Mouse (Mus musculus) embryonic facial prominence, embryonic 11.5 days (tissue): Measurements from ENCODE around the gene Ccdc28b. TPM values are rescaled to one million over a fixed set of nuclear protein-coding genes. Genes with fewer than 3 reads are reported as not detected.

Experiments used
- ATAC-seq: fragments of 200-750 bp; cut with Nextera tagmentation; replicated peaks from 2 replicates; pipeline ENCODE4 v1.8.0; 2017; ENCODE audit warnings: low read depth; ENCODE audit not compliant: insufficient number of reproducible peaks, low FRiP score, low TSS enrichment
- DNase-seq: peaks from one replicate; pipeline ENCODE4 v3.0.0-alpha.2; 2015; ENCODE audit warnings: low spot score
- H3K27ac ChIP-seq: fragments of 300-500 bp; sonication (generic); replicated peaks from 2 replicates; pipeline ENCODE4 v1.5.1; 2014; ENCODE audit warnings: mild to moderate bottlenecking, low read depth, low read length, control low read depth
- H3K27me3 ChIP-seq: fragments of 300-500 bp; sonication (generic); 2 replicates; pipeline ENCODE4 v1.6.1; 2014; ENCODE audit warnings: mild to moderate bottlenecking, low read length, moderate library complexity, mixed read lengths; ENCODE audit not compliant: control insufficient read depth, insufficient read depth
- H3K36me3 ChIP-seq: fragments of 300-500 bp; sonication (generic); replicated peaks from 2 replicates; pipeline ENCODE4 v1.6.1; 2014; ENCODE audit warnings: low read depth, mild to moderate bottlenecking, low read length, moderate library complexity, mixed read lengths; ENCODE audit not compliant: control insufficient read depth, insufficient read depth
- H3K4me1 ChIP-seq: fragments of 300-500 bp; sonication (generic); 2 replicates; pipeline ENCODE4 v1.6.1; 2014; ENCODE audit warnings: low read length, mixed read lengths; ENCODE audit not compliant: control insufficient read depth, insufficient read depth
- H3K4me2 ChIP-seq: fragments of 300-500 bp; sonication (generic); 2 replicates; pipeline ENCODE4 v1.6.1; 2014; ENCODE audit warnings: low read depth, mild to moderate bottlenecking, control low read depth, low read length, moderate library complexity
- H3K4me3 ChIP-seq: fragments of 300-500 bp; sonication (generic); 2 replicates; pipeline ENCODE4 v1.5.1; 2014; ENCODE audit warnings: low read depth, low read length, control low read depth
- H3K9ac ChIP-seq: fragments of 300-500 bp; sonication (generic); replicated peaks from 2 replicates; pipeline ENCODE4 v1.6.1; 2014; ENCODE audit warnings: mild to moderate bottlenecking, control low read depth, low read length
- H3K9me3 ChIP-seq: fragments of 300-500 bp; sonication (generic); replicated peaks from 2 replicates; pipeline ENCODE4 v1.6.1; 2016; ENCODE audit warnings: mild to moderate bottlenecking, low read length, inconsistent platforms, mixed read lengths; ENCODE audit not compliant: control insufficient read depth
- WGBS: fragments of 180-500 bp; shearing (Covaris S2); extraction: QIAGEN DNeasy Blood & Tissue Kit; methylation state at CpG from one replicate; pipeline ENCODE4 v1.1.7; 2014; 5-methylcytosine and 5-hydroxymethylcytosine counted together
- polyA plus RNA-seq: library from polyadenylated mRNA; unstranded; fragments of >200 nt; fragmentation: Nextera tagmentation; extraction: Ambion mirVana; gene quantifications from 2 replicates; pipeline ENCODE4 v1.2.1, GENCODE M21; 2014

Gene Ccdc28b
- polyA plus RNA-seq, 1 experiment from 2014 or later = 55.8 TPM

- no peaks in the 10 kb centered on the region for H3K4me1 ChIP-seq
- ATAC-seq (no peak), DNase-seq (no peak)
- H3K36me3 ChIP-seq = no peaks in the 10 kb centered on the region
- H3K9me3 ChIP-seq = no peaks in the 10 kb centered on the region
- no peak overlapping the region for H3K4me2 ChIP-seq
- no peaks in the 10 kb centered on the region for H3K27me3 ChIP-seq
- no peak overlapping the region for H3K9ac ChIP-seq
- H3K27ac ChIP-seq = no peak overlapping the region
- H3K4me3 ChIP-seq = no peak overlapping the region
- WGBS = 84% methylated on average over 7 of the region's 7 CpGs
Observed at GRCm38 (mm10) chr4:129577688-129578087, 46.1 kb downstream of the Ccdc28b start.

GRCm38 (mm10) chr4:129576863-129577491 lies 46.8 kb downstream of the Ccdc28b start:
- Histone ChIP-seq H3K9me3 (no peaks in the 10 kb centered on the region), H3K9ac (0 out of 2 replicates have a peak overlapping the region, but pooled peaks have one; percentile 9), H3K4me3 (no peak overlapping the region), H3K27ac (no peak overlapping the region), H3K27me3 (no peaks in the 10 kb centered on the region), H3K36me3 (no peaks in the 10 kb centered on the region), H3K4me1 (no peaks in the 10 kb centered on the region), H3K4me2 (no peak overlapping the region)
- no peak for ATAC-seq
- WGBS = 33% methylated on average over 21 of the region's 21 CpGs
- DNase-seq = peak; percentile 73

GRCm38 (mm10) chr4:129575171-129575844 lies 48.4 kb downstream of the Ccdc28b start:
- Histone ChIP-seq H3K4me1 (no peaks in the 10 kb centered on the region), H3K9me3 (no peaks in the 10 kb centered on the region), H3K4me2 (no peak overlapping the region), H3K27me3 (no peaks in the 10 kb centered on the region), H3K9ac (no peak overlapping the region), H3K36me3 (no peaks in the 10 kb centered on the region), H3K27ac (no peak overlapping the region), H3K4me3 (no peak overlapping the region)
- 49% methylated on average over 8 of the region's 8 CpGs for WGBS
- ATAC-seq (no peak), DNase-seq (peak; percentile 5)

GRCm38 (mm10) chr4:129573430-129573829 lies 50.3 kb downstream of the Ccdc28b start, which contains the start of gene Lck:
Gene Lck (minus strand): TSS chr4:129573641.
- no peaks in the 10 kb centered on the region for H3K9me3 ChIP-seq
- ATAC-seq = no peak
- no peak for DNase-seq
- WGBS = 92% methylated on average over 8 of the region's 8 CpGs
- H3K36me3 ChIP-seq = no peaks in the 10 kb centered on the region
- H3K4me2 ChIP-seq = no peak within 1 kb of the TSS
- H3K27ac ChIP-seq = no peak within 1 kb of the TSS
- H3K27me3 ChIP-seq = no peaks in the 10 kb centered on the region
- no peaks in the 10 kb centered on the region for H3K4me1 ChIP-seq
- no peak within 1 kb of the TSS for H3K4me3 ChIP-seq
- H3K9ac ChIP-seq = no peak within 1 kb of the TSS

GRCm38 (mm10) chr4:129573093-129573370 lies 50.7 kb downstream of the Ccdc28b start:
- DNase-seq (no peak), ATAC-seq (no peak)
- no peaks in the 10 kb centered on the region for H3K4me1 ChIP-seq
- H3K4me3 ChIP-seq = no peak overlapping the region
- no peaks in the 10 kb centered on the region for H3K36me3 ChIP-seq
- no peaks in the 10 kb centered on the region for H3K27me3 ChIP-seq
- 92% methylated on average over 4 of the region's 4 CpGs for WGBS
- H3K27ac ChIP-seq = no peak overlapping the region
- no peaks in the 10 kb centered on the region for H3K9me3 ChIP-seq
- no peak overlapping the region for H3K9ac ChIP-seq
- no peak overlapping the region for H3K4me2 ChIP-seq

GRCm38 (mm10) chr4:129572236-129573092 lies 51.3 kb downstream of the Ccdc28b start:
- H3K9me3 ChIP-seq = no peaks in the 10 kb centered on the region
- H3K4me3 ChIP-seq = no peak overlapping the region
- no peaks in the 10 kb centered on the region for H3K36me3 ChIP-seq
- H3K27ac ChIP-seq = no peak overlapping the region
- no peak overlapping the region for H3K4me2 ChIP-seq
- no peak for DNase-seq
- 77% methylated on average over 13 of the region's 13 CpGs for WGBS
- ATAC-seq = no peak
- no peak overlapping the region for H3K9ac ChIP-seq
- H3K27me3 ChIP-seq = no peaks in the 10 kb centered on the region
- H3K4me1 ChIP-seq = no peaks in the 10 kb centered on the region

- Histone ChIP-seq H3K4me2 (no peak overlapping the region), H3K9me3 (no peaks in the 10 kb centered on the region), H3K27me3 (no peaks in the 10 kb centered on the region), H3K27ac (no peak overlapping the region), H3K36me3 (no peaks in the 10 kb centered on the region), H3K4me3 (no peak overlapping the region), H3K4me1 (no peaks in the 10 kb centered on the region), H3K9ac (no peak overlapping the region)
- WGBS = 75% methylated on average over 8 of the region's 8 CpGs
- no peak for DNase-seq
- ATAC-seq = no peak
Observed at GRCm38 (mm10) chr4:129571551-129572084, 52.1 kb downstream of the Ccdc28b start.

GRCm38 (mm10) chr4:129570028-129570427 lies 53.7 kb downstream of the Ccdc28b start:
- Histone ChIP-seq H3K4me1 (no peaks in the 10 kb centered on the region), H3K27ac (no peak overlapping the region), H3K9me3 (no peaks in the 10 kb centered on the region), H3K27me3 (no peaks in the 10 kb centered on the region), H3K4me3 (no peak overlapping the region), H3K9ac (no peak overlapping the region), H3K36me3 (no peaks in the 10 kb centered on the region), H3K4me2 (no peak overlapping the region)
- no peak for DNase-seq
- WGBS = 89% methylated on average over 6 of the region's 6 CpGs
- ATAC-seq = no peak
